Mouse (Mus musculus) inflammation-experienced regulatory T-cells, adult 16 weeks (primary cell): ENCODE results near the gene Lypd6b. TPM values are rescaled to one million over a fixed set of nuclear protein-coding genes. Genes with fewer than 3 reads are reported as not detected.

ENCODE experiments used
- polyA plus RNA-seq: library from polyadenylated mRNA; unstranded; fragments of 100-300 nt; shearing (Covaris generic); gene quantifications from one replicate; pipeline ENCODE4 v1.2.1, GENCODE M21; 2017

The Lypd6b gene
- 1.00 TPM for polyA plus RNA-seq

DNA sequence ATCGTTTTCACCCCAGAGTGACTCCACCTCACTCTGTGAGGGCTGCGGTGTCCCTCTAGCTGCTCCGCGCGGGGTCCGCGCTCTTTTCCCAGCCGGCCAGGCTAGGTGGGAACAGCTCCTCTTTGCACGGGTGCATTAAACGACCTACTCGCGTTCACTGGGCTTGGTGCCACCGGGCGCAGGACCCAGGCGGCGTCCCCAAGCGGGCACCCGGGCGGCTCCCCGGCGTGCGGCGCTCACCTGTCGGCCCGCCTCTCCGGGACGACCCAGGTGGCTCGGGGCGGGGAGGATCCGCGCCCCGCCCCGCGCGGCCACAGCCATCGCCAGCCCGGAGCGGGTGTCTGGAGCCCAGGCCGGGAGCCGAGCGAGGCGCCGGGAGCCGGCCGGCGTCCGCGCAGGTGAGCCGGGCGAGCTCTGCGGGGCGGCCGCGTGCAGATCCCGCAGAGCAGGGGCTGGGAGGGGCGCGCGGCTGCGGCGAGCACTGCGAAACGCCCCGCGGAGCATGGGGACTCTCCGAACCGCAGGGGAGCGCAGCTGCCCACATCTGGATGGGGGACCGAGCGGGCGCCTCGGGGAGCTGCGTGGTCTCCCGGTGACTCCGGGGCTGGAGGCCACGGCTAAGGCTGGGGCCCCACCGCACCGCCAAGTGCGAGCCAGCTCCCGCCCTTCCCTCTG lies at the start of gene Lypd6b:
Gene Lypd6b (plus strand): TSS at position 313 of the 675 bp plus-strand sequence.

Other genes with a start within 250 kb of the Lypd6b start
- 4.7 TPM for gene Kif5c, start 168.4 kb upstream of the Lypd6b start, polyA plus RNA-seq